Mouse (Mus musculus): ENCODE data around the gene Nrxn2. TPM values are rescaled to one million over a fixed set of nuclear protein-coding genes. Genes with fewer than 3 reads are reported as not detected.

Nrxn2 gene
- polyA plus RNA-seq, 1 experiment: 1.3 TPM

DNA sequence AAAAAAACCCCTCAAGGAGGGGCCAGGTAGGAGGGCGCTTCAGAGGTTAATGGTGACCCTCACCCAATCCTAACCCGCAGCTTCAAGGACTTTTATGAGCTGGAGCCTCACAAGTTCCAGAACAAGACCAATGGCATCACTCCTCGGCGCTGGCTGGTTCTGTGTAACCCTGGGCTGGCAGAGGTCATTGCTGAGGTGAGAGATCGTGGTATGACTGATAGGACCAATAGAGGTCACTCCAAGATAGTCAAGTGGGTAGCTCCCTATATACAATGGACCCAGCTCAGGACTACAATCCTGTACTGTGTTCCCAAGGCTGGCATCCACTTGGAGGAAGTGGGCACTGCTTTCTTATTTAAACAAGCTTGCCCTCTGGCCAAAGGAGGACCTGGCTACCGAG, 28.3 kb upstream of the Nrxn2 start:
- DNase-seq (ENCODE audit: low spot score): no peak

DNA sequence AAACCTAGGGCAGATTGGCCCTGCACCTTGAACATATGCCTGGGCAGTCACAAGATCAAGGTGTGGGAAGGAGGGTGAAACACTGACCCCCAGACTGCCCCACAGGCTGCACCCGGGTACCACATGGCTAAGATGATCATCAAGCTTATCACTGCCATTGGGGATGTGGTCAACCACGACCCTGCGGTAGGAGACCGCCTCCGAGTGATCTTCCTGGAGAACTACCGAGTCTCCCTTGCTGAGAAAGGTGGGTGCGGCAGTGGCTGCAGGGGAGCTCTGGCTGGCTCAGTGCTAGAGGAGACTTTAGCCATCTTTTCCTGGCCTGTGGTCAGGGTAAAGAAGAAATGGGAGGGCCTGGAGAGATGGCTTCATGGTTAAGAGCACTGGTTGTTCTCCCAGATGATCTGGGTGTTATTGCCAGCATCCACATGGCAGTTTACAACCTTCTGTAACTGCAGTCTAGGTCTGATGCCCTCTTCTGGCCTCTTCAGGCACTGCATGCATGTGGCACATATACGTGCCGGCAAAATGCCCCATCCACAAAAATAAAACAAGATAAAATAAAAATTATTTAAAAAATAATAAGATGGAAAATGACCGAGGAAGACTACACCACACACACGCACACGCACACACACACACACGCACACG, 25.7 kb upstream of the Nrxn2 start:
- no peak for DNase-seq (ENCODE audit: low spot score)

DNA sequence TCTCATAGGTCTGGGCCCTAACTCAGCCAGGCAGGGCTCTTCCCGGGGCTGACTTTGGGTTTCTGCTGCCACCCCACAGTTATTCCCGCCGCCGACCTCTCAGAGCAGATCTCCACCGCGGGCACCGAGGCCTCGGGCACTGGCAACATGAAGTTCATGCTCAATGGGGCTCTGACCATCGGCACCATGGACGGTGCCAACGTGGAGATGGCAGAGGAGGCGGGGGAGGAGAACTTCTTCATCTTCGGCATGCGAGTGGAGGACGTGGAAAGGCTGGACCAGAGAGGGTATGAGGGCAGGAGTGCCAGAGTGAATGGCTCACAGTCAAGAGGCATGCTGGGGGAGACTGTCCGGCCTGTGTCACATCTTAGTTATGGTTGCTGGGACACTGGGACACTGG, 24.9 kb upstream of the Nrxn2 start:
- DNase-seq (ENCODE audit: low spot score): no peak

DNA sequence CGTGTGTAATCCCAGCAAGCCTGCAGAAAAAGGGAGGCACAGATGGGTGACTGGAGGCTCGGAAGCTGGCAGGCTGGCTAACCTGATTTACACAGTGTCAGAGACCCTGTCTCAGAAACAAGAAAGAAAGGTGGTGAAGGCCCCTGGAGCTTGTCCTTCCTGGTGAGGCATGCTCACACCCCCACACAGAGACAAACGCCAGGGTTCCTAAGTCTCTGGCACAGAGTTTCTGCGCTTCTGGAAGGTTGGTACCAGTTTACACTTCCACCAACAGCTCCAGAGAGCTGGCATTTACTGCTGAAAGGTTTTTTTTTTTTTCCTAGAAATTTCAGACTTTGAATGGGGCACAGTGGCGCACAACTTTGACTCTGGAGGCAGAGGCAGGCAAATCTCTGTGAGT, 22.3 kb upstream of the Nrxn2 start:
- no peak for DNase-seq (ENCODE audit: low spot score)

DNA sequence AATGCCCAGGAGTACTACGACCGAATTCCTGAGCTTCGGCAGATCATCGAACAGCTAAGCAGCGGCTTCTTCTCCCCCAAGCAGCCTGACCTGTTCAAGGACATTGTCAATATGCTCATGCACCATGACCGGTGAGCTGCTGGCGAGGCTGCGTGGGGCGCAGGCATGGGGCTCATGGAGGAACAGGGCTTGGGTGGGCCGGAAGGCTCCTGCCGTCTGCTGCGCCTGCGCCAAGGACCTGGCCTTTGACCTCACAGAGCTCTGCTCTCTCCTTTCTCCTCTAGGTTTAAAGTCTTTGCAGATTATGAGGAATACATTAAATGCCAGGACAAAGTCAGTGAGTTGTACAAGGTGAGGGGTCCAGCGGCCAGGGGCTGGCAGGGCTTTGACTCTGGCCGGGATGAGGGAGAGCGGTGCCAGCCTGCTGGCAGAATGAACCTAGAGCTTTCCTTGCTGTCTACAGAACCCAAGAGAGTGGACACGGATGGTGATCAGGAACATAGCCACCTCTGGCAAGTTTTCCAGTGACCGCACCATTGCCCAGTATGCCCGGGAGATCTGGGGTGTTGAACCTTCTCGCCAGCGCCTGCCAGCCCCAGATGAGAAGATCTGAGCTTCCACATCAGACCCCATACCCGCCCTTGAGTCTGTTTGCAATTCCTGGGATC, 20.8 kb upstream of the Nrxn2 start:
- DNase-seq (ENCODE audit: low spot score): no peak

DNA sequence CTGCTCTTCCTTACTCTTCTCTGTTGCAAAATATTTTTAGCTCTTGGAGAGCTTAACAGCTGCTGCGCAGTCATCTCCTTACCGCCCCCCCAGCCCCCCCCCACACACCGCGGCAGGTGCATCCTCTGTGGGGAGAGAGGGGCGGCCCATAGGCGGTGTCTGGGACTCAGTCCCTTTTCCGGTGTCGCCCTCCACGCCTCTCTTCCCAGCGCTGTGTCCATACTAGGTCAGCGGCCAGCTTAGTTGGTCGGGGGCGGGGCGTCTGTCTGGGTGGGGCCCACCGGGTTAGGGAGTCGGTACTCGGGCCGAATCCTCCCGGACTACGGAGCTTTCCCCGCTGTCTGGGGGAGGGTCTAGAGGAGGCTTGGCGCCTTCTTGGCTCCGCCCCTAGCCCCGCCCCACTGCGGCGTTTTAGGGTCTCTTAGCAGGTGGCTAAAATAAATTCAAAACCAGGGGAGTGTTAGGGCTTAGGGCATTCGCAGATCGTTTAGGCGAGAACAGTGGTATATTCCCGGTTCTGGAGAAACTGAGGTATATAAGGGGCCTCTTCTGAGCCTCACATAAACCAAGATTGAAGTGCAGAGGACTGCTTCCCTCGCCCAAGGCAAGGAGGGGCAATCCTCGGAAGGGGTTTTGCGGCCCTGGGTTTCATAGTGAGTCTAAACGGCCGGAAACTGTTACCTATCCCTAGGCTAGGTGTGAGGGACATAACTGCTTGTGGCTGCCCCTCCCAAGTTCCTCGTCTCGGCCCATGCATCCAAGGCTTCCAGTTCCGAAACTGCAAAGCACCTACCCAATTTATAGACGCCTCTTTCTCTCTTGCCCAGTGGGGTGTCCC, 19.9 kb upstream of the Nrxn2 start:
- no peak for DNase-seq (ENCODE audit: low spot score)

DNA sequence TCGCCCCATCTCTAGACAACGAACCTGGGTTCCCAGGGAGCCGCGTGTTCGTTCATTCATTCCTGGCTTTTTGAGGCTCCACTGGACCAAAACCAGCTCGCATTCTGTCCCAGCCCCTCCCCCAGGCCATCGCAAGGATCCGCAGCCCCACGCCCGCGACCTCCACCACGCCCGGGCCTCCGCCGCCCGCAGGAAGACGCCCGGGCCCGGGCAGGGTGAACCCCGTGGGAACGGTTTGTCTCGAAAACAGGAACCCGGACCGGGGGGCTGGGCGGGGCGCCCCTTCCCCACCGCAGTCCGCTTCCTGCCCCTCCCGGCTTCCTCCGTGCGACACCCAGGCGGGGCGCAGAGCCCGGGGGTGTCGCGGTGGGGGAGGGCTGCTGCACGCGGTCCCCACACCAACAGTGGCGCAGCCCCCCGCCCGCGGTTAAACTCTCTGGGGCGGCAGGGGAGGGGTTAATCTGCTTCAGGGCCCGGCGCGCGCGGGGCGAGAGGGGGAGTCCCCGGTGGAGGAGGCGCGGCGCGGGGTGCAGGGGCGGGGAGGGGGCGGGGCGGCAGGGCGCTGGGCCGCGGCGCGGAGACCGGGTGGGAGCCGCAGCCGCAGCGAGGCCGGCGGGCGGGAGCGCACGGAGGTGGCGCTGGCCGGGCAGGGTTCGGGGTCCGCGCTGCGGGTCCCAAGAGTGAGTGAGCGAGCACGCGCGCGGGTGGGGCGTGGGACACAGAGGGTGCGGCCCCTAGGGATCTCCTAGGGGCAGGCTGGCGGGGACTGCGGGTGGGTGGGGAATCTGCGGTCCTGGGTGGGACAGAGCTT, 19.0 kb upstream of the Nrxn2 start, which contains the start of gene Rasgrp2:
Rasgrp2 (plus strand) TSS at position 56 of the 811 bp plus-strand sequence.
- no peak for DNase-seq (ENCODE audit: low spot score)

DNA sequence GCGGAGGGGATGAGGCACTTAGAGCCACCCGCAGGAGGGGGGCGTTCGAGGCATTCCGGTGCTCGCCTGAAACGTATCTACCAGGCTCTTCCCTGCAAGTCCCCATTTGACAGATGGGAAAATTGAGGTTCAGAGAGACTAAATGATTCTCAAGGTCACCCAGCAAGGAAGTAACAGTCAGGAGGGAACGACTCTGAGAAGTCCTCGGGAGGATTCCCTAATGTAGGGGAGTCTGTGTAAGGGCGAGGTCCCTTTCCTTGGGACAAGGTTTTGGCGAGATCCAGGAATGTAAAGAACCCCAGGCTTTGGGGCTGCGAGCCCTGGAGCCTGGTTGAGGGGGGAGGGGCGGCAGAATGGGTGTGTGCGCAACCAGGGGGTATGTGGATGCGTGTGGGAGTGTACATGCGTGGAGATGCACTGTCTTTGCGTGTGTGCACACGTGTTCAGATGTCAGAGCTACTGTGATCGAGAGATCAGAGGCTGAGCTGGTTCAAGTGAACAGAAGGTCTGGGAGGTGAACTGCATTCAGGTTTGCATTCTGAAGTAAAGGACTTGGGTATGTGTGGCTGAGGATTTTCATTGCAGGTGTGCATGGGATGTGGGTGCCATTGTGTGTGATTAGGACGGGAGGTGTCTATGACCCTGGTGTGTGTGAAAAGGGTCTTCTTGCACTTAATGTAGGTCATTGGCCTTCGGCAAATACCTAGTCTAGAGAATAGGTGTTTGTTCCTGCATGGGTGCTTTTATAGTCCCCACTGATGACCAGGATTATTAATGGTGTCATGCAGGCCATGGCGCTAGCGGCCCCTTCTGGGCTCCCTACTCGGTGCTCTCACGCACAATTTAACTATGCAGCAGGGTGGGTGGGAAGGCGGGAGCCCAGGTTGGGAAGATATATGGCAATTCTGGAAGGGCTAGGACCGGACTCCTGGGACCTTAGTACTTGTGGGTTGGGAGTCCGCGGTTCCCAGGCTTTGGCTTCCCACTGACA, 18.1 kb upstream of the Nrxn2 start:
- DNase-seq (ENCODE audit: low spot score): no peak

DNA sequence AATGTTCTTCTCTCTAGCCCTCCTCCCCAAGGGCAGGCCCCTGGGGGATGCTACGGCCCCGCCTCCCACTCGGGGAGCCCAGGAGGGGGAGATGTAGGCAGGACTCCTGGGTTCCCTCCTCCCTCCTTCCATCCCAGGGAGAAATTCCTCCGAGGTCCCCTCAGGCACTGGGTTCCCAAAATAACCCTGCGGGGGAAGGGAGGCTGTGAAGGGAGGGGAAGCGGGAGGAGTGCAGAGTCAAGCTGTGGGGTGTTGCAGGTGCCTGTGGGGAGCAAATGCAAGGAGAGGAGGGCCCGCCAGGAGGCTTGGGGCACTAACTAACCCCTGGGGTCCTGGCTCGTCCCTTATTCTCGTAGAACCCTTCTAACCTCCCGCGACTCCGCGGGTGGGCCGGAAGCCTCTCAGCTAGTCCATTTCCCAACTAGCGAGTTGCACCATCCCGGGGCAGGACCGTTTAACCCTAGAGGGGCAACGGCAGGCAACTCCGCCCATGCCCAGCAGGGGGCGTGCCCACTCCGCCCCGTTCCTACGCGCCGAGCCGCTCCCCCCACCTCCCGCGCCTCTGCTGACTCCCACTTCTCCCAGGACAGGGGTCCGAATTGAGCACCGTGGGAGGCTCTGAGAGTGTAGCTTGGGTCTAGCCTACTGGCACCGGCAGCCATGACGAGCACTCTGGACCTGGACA, 17.3 kb upstream of the Nrxn2 start:
- DNase-seq (ENCODE audit: low spot score): peak; percentile 77

DNA sequence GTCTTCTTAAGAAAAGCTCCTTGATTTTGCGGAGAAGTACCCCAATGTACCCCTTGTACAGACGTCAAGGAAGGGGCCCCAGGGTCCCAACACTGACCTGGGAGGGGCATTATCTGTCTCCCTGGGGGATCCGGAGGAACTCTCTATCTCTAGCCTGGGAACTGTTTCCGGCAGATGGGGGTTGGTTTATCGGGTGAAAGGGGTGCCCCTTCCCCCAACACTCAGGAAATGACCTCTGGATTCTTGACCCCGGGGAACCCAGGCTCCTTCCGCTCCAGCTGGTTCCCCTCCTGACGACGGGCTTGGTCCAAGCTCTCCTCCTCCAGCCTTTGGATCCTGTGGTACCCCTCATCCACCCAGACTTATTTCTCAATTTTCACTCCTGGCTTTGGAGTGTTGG, 16.6 kb upstream of the Nrxn2 start:
- no peak for DNase-seq (ENCODE audit: low spot score)

DNA sequence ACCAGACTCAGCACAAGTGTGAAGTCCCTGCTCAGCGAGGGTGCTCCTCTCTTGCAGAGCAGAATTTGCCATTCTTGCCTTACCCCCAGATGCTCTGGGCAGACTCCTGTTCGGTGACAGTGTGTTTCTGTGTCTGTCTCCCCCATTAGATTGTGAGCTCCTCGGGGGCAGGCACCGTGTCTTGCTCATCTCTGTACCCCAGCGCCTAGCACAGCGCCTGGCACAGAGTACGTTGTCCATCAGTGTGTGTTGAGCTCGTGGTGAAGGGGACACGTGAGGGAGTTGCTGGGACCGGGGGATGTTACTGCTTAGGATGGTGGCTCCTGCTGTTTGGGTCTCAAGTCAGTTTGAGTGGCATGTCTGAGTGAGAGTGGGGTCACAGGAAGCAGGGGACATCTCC, 14.7 kb upstream of the Nrxn2 start:
- no peak for DNase-seq (ENCODE audit: low spot score)

DNA sequence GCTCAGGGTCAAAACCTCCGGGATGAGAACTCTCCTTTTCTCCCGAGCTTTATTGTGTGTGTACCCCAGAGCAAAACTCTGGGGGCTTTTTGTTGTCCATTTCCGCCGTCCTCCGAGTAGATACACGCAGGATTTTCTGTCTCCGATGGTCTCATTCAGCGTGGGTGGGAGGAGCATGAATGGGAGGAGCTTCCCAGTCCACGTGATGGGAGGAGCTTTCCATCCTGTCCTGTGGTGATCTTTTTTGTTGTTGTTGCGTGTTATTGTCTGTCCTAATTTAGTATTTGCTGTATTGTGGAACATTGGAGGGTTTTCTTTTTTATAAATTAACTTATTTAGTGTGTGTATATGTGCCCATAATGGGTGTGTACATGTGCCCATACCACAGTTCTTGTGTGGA, 13.1 kb upstream of the Nrxn2 start:
- no peak for DNase-seq (ENCODE audit: low spot score)

DNA sequence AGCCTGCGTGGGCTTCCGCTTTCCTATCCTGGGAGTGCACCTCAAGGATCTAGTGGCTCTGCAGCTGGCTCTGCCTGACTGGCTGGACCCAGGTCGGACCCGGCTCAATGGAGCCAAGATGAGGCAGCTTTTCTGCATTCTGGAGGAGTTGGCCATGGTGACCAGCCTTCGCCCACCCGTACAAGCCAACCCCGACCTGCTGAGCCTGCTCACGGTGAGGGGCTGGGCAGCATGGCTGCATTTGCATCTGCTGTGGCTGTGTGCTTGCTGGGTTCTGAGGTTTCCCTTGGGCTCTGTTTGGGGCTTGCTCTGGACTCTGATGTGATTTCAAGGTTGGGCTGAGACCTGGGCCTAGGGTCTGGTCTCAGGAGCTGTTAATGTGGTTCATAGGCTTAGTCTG, 11.4 kb upstream of the Nrxn2 start:
- no peak for DNase-seq (ENCODE audit: low spot score)

DNA sequence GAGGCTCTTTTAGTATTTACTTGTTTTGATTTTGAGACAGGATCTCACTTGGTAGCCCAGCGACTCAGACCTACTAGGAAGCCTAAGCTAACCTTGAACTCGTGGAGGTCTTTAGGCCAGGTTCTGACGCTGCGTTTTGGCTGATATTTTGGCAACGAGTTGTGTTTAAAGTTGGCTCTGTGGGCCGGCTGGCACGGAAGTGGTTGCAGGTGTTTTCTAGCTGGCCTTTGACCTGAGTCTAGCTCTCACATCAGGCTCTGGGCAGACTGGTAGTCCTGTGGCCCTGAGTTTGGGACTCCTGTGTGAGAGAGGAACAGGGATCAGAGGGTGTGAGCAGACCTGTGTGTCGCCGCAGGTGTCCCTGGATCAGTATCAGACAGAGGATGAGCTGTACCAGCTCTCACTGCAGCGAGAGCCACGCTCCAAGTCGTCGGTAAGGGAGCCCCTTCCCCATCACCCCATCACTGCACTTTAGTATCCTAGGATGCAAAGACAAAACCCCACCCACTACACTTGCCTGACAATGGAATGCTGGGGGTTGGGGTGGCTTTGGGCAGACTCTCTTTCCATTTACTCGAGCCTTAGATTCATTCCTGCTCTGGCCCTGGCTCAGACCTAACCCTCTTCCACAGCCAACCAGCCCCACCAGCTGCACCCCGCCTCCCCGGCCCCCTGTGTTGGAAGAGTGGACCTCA, 10.6 kb upstream of the Nrxn2 start:
- DNase-seq (ENCODE audit: low spot score): no peak

DNA sequence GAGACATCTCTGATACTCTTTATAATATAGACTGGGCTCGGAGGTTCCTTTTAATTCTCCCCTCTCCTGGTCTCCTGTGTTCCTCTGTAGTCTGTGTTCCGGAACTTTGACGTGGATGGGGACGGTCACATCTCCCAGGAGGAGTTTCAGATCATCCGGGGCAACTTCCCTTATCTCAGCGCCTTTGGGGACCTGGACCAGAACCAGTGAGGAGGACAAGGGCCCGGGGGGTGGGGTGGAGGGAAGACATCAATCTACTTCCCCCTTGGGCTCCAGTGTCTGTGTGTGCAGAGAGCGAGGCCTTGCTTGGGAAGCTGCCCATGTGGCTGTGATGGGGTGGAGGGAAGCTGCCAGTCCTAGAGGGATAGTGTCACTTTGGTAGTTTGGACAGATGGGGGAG, 9.8 kb upstream of the Nrxn2 start:
- no peak for DNase-seq (ENCODE audit: low spot score)

DNA sequence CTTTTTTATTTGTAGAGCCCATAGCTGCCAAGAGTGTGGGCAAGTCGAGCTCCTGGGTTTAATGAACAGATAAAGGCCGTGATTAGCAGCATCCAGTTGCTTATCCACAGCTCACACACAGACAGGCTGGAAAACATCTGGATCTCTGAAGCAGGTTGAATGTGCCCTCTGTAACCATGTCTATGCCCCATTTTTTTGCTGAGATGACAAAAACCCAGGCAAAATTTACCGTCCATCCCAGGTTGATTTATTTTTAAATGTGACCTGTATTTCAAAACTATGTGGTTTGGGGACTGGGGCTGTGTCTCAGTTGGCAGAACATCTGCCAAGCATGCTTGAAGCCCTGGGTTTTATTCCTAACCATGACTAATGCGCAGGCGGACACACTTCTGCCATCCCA, 9.4 kb upstream of the Nrxn2 start:
- no peak for DNase-seq (ENCODE audit: low spot score)

DNA sequence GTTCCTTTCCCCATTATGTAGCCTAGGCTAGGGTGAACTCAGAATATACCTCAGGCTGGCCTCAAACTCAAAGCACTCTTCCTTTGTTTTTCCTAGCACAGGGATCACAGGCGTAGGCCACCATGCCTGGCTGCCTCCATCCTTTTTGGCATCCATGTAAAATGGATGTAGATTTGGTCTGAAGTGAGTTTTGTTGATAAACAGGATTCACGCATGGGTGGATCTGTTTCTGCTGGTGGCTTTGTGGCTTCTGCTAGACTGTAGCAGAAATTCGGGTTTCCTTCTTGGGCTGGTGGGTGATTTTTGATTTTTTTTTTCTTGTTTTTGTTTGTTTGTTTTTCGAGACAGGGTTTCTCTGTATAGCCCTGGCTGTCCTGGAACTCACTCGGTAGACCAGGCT, 8.6 kb upstream of the Nrxn2 start:
- no peak for DNase-seq (ENCODE audit: low spot score)

DNA sequence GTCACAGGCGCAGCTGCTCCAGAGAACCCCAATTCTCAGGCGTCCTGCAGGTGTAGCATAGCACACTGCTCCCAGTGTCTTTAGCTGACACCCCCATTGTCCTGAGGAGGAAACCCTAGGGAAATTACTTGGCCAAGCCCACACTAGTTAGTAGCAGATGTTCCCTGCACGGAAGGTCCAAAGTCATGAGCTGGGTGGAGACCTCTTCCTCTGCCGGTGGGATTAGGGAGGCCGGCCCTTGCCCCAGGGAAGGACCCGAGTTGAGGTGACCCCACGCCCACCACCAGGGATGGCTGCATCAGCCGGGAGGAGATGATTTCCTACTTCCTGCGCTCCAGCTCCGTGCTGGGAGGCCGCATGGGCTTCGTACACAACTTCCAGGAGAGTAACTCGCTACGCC, 5.7 kb upstream of the Nrxn2 start:
- DNase-seq (ENCODE audit: low spot score): no peak

DNA sequence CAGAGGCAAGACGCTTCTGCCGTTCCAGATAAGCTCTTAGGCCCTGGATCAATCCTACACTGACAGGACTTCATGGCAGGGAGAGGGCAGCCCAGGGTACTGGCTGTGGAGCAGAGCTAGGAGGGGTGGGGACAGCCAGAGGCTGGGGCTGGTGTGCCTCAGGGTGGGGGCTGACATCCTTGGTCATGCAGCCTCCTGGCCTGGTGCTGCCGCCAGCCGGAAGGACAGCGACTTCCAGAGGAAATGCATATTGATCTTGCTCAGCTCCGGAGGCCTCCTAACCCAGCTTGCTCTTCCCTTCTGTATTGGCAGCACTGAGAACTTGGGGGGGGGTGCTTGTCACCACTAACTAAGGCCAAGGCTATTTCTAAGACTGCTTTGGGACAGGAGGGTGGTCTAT, 3.1 kb upstream of the Nrxn2 start:
- DNase-seq (ENCODE audit: low spot score): no peak

Measured in urinary bladder, adult 2 months (tissue).